Mouse (Mus musculus): ENCODE results near the gene Cd300ld4.
"Not testable (repeated sequence)": the region's sequence is repeated elsewhere in the genome, so short reads cannot be mapped to it uniquely, and the experiment has no call there.

The Cd300ld4 gene

DNA sequence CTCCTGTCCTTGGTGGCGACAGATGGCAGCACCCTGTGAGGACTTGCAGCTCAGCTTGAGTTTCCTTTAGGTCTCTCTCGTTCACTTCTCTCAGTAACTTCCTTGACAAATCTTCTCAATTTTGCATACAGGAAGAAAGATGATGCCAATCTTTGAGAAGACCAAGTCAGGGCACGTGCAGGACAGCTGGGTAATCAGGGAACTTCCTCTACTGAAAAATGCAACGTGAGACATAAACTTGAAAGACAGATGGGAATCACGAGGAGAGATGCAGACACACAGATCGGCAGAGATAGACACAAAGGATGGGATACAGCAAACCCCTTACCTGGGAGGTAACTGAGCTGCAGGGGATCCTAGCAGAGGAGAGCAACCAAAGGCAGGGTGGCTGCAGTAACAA is at the start of gene Cd300ld4:
Cd300ld4 (minus strand) TSS at position 101 of the 400 bp plus-strand sequence.
- in situ Hi-C loops (cut with MboI, MseI) = not testable (repeated sequence)

DNA sequence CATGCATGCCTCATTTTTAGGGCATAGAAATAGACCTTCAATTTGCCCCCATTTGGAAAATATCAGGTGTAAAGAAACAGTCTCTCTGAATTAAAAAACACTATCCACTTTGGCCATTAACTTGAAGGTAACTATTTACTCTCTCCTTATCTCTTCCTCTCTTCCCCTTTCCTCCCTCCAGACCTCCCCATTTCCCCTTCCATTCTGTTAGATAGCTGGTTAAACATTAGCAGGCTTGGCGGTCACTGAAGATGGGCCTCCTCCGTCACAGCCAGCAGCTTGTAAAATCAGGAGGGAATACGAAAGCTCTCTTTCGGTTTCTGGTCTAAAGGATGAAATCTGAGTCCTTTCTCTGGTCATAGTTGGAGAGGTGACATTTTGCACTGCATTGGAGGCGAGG is 49.0 kb upstream of the Cd300ld4 start:
- in situ Hi-C loops (cut with MboI, MseI) = no loop called here

DNA sequence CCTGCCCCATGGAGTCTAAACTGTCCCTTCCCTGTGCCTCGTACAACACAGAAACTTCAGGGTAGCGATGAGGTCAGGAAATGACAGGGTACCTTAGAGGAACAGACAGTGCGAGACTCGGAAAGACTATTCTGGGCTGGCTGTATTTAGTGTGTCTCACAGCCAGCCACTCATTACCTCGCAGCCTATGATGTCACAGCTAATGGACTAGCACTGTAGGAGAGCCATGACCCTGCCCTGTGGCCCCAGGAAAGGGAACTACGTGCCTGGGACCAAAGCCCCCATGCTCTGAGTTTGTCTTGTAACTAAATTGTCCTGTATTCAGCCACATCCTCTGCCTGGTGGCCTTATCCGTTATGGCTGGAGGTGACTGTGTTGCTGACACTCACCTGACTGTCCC is 48.6 kb upstream of the Cd300ld4 start:
- in situ Hi-C loops (cut with MboI, MseI) = no loop called here

DNA sequence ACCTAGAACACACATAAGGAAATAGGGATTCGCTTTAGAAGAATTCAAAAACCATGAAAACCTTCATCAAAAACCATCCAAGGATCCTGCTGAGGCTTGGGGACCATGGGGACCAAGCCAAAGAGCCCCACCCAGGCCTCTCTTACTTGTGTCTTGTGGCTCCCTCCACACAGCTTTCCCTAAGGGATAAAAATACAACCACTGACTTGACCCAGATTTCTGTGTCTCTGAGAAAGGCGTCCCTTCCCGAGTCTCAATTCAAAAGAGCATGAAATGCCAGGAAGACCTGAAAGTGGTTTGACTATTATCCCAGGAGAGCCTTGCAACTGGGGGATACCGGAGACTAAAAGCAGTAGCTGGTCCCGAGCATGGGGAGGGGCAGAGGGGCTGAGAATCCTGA is 46.2 kb upstream of the Cd300ld4 start:
- in situ Hi-C loops (cut with MboI, MseI) = no loop called here

DNA sequence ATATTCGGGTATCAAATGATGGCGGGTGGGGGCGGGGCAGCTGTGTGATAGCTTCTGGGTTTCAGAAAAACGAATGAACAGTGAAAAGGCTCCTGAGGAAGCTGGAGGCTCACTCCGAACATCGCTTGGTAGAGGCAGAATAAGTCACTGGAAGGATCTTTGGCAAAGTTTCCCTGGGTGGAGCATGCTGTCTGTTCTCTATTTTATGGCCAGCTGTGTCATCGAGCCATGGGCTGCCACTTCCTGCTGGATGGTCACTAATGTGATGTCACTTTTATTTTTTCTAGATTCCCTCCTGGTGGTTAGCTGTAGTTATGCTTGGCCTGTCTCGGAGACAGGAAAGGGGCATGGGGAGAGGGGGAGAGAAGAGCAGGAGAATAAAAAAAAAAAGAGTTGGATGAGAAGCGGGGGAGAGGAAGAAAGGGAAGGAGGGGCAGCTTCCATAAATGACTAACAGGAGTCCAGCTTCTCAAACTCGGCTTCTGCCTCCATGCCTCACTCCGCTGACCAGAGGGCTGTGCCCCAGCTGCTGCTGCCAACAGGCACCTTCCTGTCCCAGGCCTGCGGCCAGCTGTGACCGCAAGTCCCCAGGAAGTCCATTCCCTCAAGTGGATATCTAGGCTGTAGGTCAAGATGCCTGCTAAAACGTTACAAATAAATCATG is 45.0 kb upstream of the Cd300ld4 start:
- in situ Hi-C loops (cut with MboI, MseI) = no loop called here

DNA sequence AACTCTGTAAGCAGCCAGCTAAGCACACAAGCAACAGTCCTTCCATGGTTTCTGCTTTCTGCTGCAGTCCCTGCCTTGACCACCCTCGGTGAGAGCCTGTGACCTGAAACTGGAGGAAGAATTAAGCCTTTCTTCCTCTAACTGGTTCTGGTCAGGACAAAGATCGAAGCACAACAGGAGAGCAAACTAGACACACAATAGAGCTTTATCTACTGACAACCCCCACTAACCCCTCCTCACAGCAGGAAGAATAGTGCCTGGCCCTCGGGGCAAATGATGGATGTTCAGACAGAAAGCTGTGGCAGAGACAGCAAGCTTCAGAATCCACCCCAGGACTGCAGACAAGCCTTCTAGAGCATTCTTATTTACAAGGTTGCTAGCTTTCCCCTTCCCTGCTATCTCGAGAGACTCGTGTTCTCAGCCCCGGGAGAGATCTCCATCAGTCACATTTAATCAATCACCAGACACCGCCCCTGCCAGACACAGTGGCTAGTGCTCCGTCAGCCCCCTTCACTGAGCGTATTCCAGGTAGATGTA is 44.3 kb upstream of the Cd300ld4 start:
- in situ Hi-C loops (cut with MboI, MseI) = no loop called here

DNA sequence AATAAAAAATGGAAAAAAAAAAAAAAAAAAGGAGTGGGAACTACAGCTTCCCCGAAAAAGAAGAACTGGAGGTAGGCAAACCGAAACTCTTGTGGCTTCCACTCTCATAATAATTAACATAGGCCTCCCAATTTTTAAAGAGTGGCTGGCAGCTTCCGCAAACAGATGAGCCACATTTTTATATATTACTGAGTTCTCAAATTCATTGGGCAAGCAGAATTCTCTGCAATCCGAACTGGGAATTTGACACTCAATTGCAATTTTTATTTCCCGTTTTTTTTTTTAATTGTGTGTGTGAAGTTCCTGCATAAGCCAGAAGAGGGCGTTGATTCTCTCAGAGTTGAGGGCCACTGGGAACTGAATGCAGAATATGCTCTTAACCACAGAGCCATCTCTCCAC is 40.0 kb upstream of the Cd300ld4 start:
- in situ Hi-C loops (cut with MboI, MseI) = no loop called here

DNA sequence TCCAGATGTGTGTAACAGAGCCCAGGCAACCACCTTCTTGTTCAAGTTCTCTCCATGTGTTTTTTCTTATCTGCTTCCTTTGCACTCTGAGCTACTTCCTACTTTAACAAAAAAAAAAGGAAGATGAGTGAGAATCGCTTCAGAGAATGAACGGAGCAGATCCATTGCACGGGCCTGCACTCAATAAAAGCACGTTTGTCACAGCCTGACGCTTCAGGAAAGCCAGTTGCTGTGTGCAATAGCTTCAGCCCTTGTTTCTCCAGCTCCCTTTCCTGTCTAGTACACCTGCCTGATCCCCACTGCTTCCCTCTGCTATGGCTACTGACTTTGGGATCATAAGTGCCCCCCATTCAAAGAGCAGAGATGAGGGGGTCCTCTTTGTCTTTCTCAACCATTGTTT is 35.3 kb upstream of the Cd300ld4 start, which contains the start of gene Cd300e:
Cd300e (minus strand) TSS at position 101 of the 400 bp plus-strand sequence.
- in situ Hi-C loops (cut with MboI, MseI) = loop anchor here in 1 of 2 experiments (5.0 kb wide), 1 partner anchor 40 kb away; no protein-coding TSS in a partner anchor

DNA sequence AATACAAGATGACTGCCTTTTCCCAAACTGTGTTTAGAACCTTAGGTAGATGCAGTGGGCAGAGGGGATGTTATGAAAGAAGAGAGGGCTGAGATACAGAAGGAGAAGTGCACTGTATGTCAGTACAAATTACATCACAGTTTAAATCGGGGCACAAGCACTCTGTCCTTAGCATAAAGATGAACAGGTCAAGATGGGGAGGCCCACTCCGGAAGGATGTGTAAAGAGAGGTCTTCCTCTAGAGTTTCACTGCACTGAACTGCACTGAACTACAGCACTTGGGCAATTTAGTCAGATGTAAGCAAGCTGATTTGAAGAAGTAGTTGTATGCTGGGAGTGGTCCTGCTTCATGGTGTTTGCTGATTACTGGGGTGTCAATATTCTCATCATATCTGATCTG is 33.0 kb upstream of the Cd300ld4 start:
- in situ Hi-C loops (cut with MboI, MseI) = loop anchor here in 1 of 2 experiments (5.0 kb wide), 1 partner anchor 37 kb away; no protein-coding TSS in a partner anchor

DNA sequence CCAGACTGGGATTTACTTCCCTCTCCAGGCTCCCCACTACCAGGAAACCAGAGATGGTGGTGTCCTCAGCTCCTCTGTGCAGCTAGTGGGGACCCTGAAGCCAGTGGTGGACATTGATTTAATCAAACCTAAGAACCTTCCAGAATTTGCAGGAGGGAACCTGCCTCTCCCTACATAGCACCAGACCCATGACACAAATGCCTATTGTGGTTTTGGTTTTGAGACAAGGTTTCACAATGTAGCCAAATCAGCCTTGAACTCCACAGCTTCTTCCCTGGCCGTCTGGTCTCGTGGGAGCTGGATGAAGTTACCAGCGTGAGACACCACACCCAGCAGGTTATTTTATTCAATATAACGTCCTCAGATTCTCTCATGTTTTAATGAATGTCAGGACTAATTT is 31.9 kb upstream of the Cd300ld4 start:
- in situ Hi-C loops (cut with MboI, MseI) = no loop called here

DNA sequence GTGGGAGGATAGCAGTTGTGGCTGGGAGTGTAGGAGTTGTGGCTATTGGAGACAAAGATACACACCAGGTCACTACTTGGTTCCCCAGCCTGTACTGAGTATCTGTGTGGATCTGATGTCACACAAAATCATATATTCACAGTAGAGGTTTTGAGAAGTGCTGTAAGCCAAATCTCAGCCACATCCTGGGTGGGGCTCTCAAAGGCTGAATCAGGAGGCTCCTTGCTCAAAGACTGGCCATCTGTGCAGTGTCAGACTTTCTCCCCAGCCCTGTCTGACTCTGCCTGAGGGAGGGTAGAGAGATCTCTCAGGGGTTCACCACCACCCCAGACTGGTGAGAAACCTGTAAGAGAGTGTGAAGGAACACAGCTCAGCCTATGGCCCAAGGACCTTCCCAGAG is 27.7 kb upstream of the Cd300ld4 start:
- in situ Hi-C loops (cut with MboI, MseI) = loop anchor here in 1 of 2 experiments (5.0 kb wide), 1 partner anchor 37 kb away; the partner anchor contains the start of gene Cd300ld2

DNA sequence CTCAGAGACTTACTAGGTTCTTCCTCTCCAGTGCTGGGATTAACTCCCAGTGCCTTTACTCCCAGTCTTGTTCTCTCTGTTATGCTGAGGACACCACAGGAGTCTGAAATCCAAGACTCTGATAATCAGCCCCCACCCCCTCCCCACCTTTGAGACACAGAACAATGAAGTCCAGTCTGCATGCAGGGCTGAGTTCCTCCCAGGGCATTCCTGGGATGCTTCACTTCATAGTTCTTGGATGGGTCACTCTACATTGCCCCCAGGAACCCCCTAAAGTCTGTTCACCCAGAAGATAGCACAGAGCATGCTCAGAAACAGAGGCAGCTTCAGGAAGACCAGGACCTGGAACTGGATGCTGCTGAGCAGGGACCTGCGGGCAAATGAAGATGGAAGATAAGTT is 26.2 kb upstream of the Cd300ld4 start:
- in situ Hi-C loops (cut with MboI, MseI) = loop anchor here in 1 of 2 experiments (5.0 kb wide), 1 partner anchor 36 kb away; the partner anchor contains the start of gene Cd300ld2

DNA sequence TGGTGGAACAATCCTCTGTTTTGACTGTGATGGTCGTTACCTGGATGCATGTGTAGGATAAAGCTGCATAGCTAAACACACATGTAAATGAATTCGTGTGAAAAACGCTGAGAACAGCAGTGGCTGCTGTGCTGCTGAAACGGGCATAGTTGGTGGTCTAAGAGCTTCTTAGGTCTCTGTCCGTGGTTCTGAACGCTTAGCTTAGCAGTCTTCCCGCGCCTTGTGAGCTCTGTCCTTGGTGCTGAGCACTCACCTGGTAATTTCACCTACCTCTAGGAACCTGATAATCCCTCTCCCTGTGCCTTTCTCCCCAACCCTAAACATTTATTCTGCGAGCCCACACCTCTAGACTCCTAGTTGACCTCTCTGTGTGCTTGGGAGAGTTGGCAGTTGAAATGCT is 25.4 kb upstream of the Cd300ld4 start:
- in situ Hi-C loops (cut with MboI, MseI) = loop anchor here in 1 of 2 experiments (5.0 kb wide), 1 partner anchor 35 kb away; the partner anchor contains the start of gene Cd300ld2

DNA sequence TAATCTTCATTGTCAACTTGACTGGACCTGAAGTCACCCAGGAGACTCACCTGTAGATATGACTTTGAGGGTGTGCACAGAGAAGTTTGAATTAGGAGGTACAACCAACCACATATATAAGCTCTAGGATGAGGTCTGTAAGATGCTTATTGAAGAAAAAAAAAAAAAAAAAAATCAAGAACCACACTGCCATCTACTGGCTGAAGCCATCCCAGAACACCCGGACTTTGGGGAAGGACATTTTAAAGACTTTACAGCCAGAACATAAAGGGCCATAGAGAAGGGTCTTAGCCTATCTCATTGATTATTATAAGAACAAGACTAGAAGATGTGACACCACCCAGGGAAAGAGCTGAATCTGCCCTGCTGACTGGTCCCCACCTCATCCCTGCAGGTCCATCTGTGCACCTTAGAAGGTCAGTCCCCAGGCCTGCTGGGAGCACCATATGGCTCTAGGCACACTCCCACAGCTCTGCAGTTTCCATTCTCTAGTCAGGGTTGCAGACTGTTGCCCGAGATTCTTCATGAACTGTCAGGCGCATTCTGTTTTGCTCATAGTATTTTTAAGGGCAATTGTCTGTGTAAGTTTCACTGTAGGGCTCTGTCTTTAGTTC is 22.6 kb upstream of the Cd300ld4 start:
- in situ Hi-C loops (cut with MboI, MseI) = no loop called here

DNA sequence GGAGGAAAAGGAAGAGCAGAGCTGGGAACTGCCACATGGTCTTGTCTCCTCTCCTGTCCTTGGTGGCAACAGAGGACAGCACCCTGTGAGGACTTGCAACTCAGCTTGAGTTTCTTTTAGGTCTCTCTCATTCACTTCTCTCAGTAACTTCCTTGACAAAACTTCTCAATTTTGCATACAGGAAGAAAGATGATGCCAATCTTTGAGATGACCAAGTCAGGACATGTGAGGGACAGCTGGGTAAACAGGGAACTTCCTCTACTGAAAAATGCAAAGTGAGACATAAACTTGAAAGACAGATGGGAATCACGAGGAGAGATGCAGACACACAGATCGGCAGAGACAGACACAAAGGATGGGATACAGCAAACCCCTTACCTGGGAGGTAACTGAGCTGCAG is 21.4 kb upstream of the Cd300ld4 start, which contains the start of gene Cd300ld3:
Cd300ld3 (minus strand) TSS at position 151 of the 400 bp plus-strand sequence.
- in situ Hi-C loops (cut with MboI, MseI) = no loop called here

DNA sequence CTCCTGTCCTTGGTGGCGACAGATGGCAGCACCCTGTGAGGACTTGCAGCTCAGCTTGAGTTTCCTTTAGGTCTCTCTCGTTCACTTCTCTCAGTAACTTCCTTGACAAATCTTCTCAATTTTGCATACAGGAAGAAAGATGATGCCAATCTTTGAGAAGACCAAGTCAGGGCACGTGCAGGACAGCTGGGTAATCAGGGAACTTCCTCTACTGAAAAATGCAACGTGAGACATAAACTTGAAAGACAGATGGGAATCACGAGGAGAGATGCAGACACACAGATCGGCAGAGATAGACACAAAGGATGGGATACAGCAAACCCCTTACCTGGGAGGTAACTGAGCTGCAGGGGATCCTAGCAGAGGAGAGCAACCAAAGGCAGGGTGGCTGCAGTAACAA is 10.9 kb upstream of the Cd300ld4 start, which contains the start of gene Cd300ld5:
Cd300ld5 (minus strand) TSS at position 101 of the 400 bp plus-strand sequence.
- in situ Hi-C loops (cut with MboI, MseI) = loop anchor here (5.0 to 10.0 kb wide), 2 partner anchors 35 to 53 kb away; partner anchors contain the start of genes Cd300c2 (in 2 of the 2) and Cd300ld (in 1 of the 2)

DNA sequence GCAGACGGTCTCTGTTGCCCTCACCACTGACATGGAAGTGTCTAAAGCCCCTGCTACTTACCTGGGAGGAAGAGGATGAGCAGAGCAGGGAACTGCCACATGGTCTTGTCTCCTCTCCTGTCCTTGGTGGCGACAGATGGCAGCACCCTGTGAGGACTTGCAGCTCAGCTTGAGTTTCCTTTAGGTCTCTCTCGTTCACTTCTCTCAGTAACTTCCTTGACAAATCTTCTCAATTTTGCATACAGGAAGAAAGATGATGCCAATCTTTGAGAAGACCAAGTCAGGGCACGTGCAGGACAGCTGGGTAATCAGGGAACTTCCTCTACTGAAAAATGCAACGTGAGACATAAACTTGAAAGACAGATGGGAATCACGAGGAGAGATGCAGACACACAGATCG is 10.7 kb downstream of the Cd300ld4 start, which contains the start of gene Cd300ld2:
Cd300ld2 (minus strand) TSS at position 101 of the 400 bp plus-strand sequence.
- in situ Hi-C loops (cut with MboI, MseI) = loop anchor here in 1 of 2 experiments (5.0 kb wide), 1 partner anchor 36 kb away; no protein-coding TSS in a partner anchor

DNA sequence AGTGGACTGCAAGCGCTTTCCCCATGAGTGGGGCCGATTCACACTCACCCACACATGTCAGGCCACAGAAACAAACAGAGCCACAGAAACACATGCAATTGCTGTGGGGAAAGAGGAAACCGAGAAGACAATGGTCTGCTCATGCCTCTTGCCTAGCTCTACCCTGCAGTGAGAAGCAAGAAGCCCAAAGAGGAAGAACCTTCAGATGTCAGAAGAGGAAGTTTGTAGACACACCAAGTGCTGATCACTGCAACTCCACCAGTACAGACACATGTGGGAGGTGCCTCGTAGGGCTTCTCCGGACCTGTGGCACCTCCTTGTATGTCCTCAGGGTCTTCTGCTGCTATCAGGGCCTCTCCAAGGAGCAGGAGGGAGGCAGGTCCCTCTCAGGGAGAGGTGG is 22.7 kb downstream of the Cd300ld4 start:
- in situ Hi-C loops (cut with MboI, MseI) = loop anchor here (5.0 kb wide), 1 partner anchor 33 kb away; the partner anchor contains the start of gene Cd300ld5 (in 2 of the 2)

DNA sequence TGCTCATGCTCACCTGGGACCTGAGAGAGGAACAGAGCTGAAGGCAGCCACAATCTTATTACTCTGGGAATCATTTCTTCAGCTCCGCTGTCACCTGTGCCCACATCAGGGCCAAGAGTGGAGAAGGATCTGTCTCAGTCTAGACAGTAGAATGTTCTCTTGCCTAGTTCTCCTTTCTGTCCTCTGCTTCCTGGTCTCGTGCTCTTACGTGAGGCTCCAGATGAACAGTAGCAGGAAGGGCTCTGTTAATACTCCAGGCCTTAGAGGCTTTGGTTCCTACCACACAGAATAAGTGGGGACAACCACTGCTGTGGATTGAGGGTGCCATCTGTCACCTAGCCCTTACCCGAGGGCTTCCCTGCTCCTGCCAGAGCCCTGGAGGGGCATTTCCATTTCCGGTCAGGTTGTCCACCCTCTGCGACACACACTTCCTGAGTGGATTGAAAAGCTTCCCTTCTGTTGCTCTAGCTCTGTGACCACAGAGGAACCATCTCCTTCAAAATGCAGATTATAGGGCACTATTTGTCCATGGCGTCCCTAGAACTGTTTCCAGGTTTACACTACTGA is 25.3 kb downstream of the Cd300ld4 start, which contains the start of gene Cd300c2:
Cd300c2 (minus strand) TSS at position 407 of the 567 bp plus-strand sequence.
- in situ Hi-C loops (cut with MboI, MseI) = loop anchor here (5.0 kb wide), 1 partner anchor 36 kb away; the partner anchor contains the start of gene Cd300ld5 (in 2 of the 2)

DNA sequence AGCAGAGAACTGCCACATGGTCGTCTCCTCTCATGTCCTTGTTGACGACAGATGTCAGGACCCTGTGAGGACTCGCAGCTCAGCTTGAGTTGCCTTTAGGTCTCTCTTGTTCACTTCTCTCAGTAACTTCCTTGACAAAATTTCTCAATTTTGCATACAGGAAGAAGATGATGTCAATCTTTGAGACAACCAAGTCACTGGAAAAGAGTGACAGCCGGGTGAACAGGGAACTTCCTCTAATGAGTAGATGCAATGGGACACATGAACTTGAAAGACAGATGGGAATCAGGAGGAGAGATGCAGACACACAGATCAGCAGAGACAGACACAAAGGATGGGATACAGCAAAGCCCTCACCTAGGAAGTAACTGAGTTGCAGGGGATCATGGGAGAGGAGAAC is 37.0 kb downstream of the Cd300ld4 start, which contains the start of gene Cd300ld:
Cd300ld (minus strand) TSS at position 130 of the 400 bp plus-strand sequence.
- in situ Hi-C loops (cut with MboI, MseI) = loop anchor here in 1 of 2 experiments (10.0 kb wide), 1 partner anchor 45 kb away; the partner anchor contains the start of gene Cd300ld5

DNA sequence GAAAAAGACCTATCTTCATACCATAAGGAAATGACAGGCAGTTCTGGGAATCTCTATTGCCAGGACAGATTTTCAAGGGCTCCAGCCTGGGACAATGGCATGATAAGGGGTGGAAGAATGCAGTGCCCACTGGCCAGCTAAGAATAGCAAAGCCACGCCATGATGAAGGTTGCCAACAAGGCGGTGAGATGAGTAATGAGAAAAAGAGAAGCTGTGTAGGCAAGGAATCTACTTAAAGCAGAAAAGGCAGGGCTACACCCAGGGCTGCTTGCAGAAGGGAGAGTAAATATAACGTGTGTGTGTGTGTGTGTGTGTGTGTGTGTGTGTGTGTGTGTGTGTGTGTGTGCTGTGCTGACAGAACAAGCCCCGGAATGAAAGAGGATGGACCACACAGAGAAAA is 44.9 kb downstream of the Cd300ld4 start:
- in situ Hi-C loops (cut with MboI, MseI) = loop anchor here in 1 of 2 experiments (10.0 kb wide), 1 partner anchor 53 kb away; the partner anchor contains the start of gene Cd300ld5

Data from T-helper 17 cell (primary cell).